Comparison of ENCODE assay signal across 24 mouse cellular contexts in genomic region chr11:75783799-75784198, GRCm38 (mm10). TPM values are rescaled to one million over a fixed set of nuclear protein-coding genes. Genes with fewer than 3 reads are reported as not detected.
DNase-seq lines count a peak whose midpoint lies in the region; ATAC-seq and TF ChIP-seq lines count a peak whose summit lies in the region.
"Had no signal": no experiment of that assay in that cellular context is flagged by ENCODE, and none has a peak within 500 bp of the region (broad histone marks: within the 10 kb centered on the region; RNA-seq: fewer than 3 reads in every experiment).

No protein-coding gene starts in this region.

- H3K36me3 ChIP-seq in midbrain, embryonic 11.5 days (ENCODE audit: control insufficient read depth, insufficient read depth, low read length), result no peaks in the 10 kb centered on the region
- H3K36me3 ChIP-seq in midbrain, embryonic 10.5 days, result no peaks in the 10 kb centered on the region
- no peaks in the 10 kb centered on the region for H3K36me3 ChIP-seq in myocyte (ENCODE audit: control insufficient read depth, insufficient read depth)
- H3K36me3 ChIP-seq: G1E had no signal

- no peak overlapping the region for H3ac ChIP-seq in myocyte (ENCODE audit: control insufficient read depth, insufficient read length)

- no peak overlapping the region for H3K4me3 ChIP-seq in midbrain, embryonic 11.5 days (ENCODE audit: low read depth, low read length)
- no peak overlapping the region for H3K4me3 ChIP-seq in midbrain, embryonic 10.5 days
- no peak overlapping the region for H3K4me3 ChIP-seq in myocyte

- TF ChIP-seq POLR2A in myocyte (IDR thresholded peaks at IDR 0.05; ENCODE audit: insufficient read length, low read depth), result no peak

- peak; percentile 37 for DNase-seq in midbrain, embryonic 11.5 days (ENCODE audit: low spot score, missing footprints)
- no peak for DNase-seq in midbrain, embryonic 10.5 days (ENCODE audit: low spot score)
- no peak for DNase-seq in c-Kit-positive CD71-positive TER-119-positive erythroid progenitor cells, embryonic 14.5 days (ENCODE audit: low spot score)
- no peak for DNase-seq in left cerebral cortex, adult 8-10 months (ENCODE audit: low spot score in 2 of 2)
- DNase-seq in right cerebral cortex, postnatal 25 days, result no peak
- DNase-seq: adrenal gland, adult 2 months; adrenal gland, adult 8-10 months; adrenal gland, postnatal 10 days; adrenal gland, postnatal 14 days; adrenal gland, postnatal 25 days; adrenal gland, postnatal 36 days; B cell, adult 2 months; cerebellum, adult 11 months; cerebellum, adult 11-12 months; cerebellum, adult 18-20 months had no signal

- no peak overlapping the region for H3K4me2 ChIP-seq in midbrain, embryonic 11.5 days
- H3K4me2 ChIP-seq in myocyte (ENCODE audit: low read depth), result no peak overlapping the region

- no peaks in the 10 kb centered on the region for H3K9me3 ChIP-seq in midbrain, embryonic 11.5 days (ENCODE audit: control insufficient read depth, low read length)
- no peaks in the 10 kb centered on the region for H3K9me3 ChIP-seq in midbrain, embryonic 10.5 days (replicated peaks)
- H3K9me3 ChIP-seq: G1E had no signal

- 88% methylated on average over 5 of the region's 5 CpGs for WGBS in midbrain, embryonic 11.5 days
- WGBS in midbrain, embryonic 10.5 days, result 87% methylated on average over 5 of the region's 5 CpGs

- H3K9ac ChIP-seq in midbrain, embryonic 11.5 days (ENCODE audit: low read length), result no peak overlapping the region

- H3K4me1 ChIP-seq in midbrain, embryonic 11.5 days (ENCODE audit: control insufficient read depth, insufficient read depth, low read length), result no peaks in the 10 kb centered on the region
- H3K4me1 ChIP-seq in midbrain, embryonic 10.5 days, result peaks cover 8% of the 10 kb centered on the region

- no peaks in the 10 kb centered on the region for H3K79me2 ChIP-seq in myocyte (ENCODE audit: control insufficient read depth, insufficient read depth)

- no peak overlapping the region for H3K27ac ChIP-seq in midbrain, embryonic 11.5 days (ENCODE audit: low read depth, low read length)
- H3K27ac ChIP-seq in midbrain, embryonic 10.5 days (replicated peaks), result no peak overlapping the region

- no peaks in the 10 kb centered on the region for H3K27me3 ChIP-seq in midbrain, embryonic 11.5 days (ENCODE audit: control insufficient read depth, insufficient read depth, low read length)
- H3K27me3 ChIP-seq in midbrain, embryonic 10.5 days (ENCODE audit: low read depth, poor library complexity, severe bottlenecking), result peaks cover 13% of the 10 kb centered on the region; the same call in 1 of the 2 replicates
- H3K27me3 ChIP-seq in myocyte (ENCODE audit: control insufficient read depth, insufficient read depth, insufficient read length), result peaks cover 16% of the 10 kb centered on the region
- H3K27me3 ChIP-seq: Patski had no signal

- no peak for ATAC-seq in midbrain, embryonic 11.5 days (ENCODE audit: low FRiP score)
- peak; percentile 61 for ATAC-seq in megakaryocyte progenitor cell, adult 5-6 weeks (replicated peaks; ENCODE audit: poor library complexity)
- peak; percentile 45 for ATAC-seq in megakaryocyte-erythroid progenitor cell, adult 5-6 weeks (replicated peaks; ENCODE audit: low FRiP score, low TSS enrichment, poor library complexity, severe bottlenecking)
- ATAC-seq: activated CD4-positive, CD25-positive, alpha-beta regulatory T cell, adult 4 months; CD4-positive, CD25-positive, alpha-beta regulatory T cell, adult 4 months; Patski had no signal

TF ChIP-seq in myocyte, 11 proteins besides CTCF, POLR2A, EP300 and RAD21:
- TF ChIP-seq SRF (IDR thresholded peaks at IDR 0.05; ENCODE audit: control insufficient read depth, insufficient read length, low read depth), result no peak
- no peak for TF ChIP-seq POLR2AphosphoS2 (IDR thresholded peaks at IDR 0.05; ENCODE audit: insufficient read length, low read depth)
- TF ChIP-seq MYOD1 (IDR thresholded peaks at IDR 0.05; ENCODE audit: control insufficient read depth in 1 of 3, insufficient read length in 2 of 3, low read depth in 2 of 3), result peak in 2 of 3 experiments; percentile 16 to 70
- TF ChIP-seq TCF12 (IDR thresholded peaks at IDR 0.05; ENCODE audit: insufficient read depth, poor library complexity, severe bottlenecking), result no peak
- TF ChIP-seq CEBPB (IDR thresholded peaks at IDR 0.05; ENCODE audit: insufficient read depth, poor library complexity, severe bottlenecking), result no peak
- peak in 2 of 3 experiments; percentile 23 to 83 for TF ChIP-seq MYOG (IDR thresholded peaks at IDR 0.05; ENCODE audit: control insufficient read depth in 1 of 3, insufficient read depth in 1 of 3, insufficient read length in 2 of 3, low read depth in 2 of 3)
- no peak for TF ChIP-seq TCF3 (IDR thresholded peaks at IDR 0.05; ENCODE audit: insufficient read length, low read depth)
- no peak for TF ChIP-seq MAX (IDR thresholded peaks at IDR 0.05; ENCODE audit: low read depth)
TF ChIP-seq in myocyte: peak in this region for 2.

RNA-seq across cellular contexts. Expression of gene Doc2b, which starts 12.1 kb away (rescaled TPM):
- polyA plus RNA-seq in midbrain, embryonic 11.5 days (2014; fragmentation: Nextera tagmentation; extraction: Ambion mirVana), result 0.58 and 0.68 TPM in 2 replicates
- polyA plus RNA-seq in midbrain, embryonic 10.5 days (2016; fragmentation: Nextera tagmentation; extraction: Ambion mirVana), result 0.46 and 0.57 TPM in 2 replicates
- total RNA-seq in megakaryocyte progenitor cell, adult 5-6 weeks (2015), result not detected in 2 replicates
- not detected in 2 replicates for total RNA-seq in megakaryocyte progenitor cell, adult 5-6 weeks (2017)
- not detected in 2 replicates for total RNA-seq in megakaryocyte-erythroid progenitor cell, adult 5-6 weeks (2014; fragmentation: Nextera tagmentation)
- not detected in 2 replicates for total RNA-seq in megakaryocyte-erythroid progenitor cell, adult 5-6 weeks (2017)
- 0.10 TPM for polyA plus RNA-seq in myocyte (2012; fragmentation: generic; extraction: Trizol)
- total RNA-seq in left cerebral cortex, adult 8-10 months (2022), result 10 to 100 TPM; 21.7 to 32.6 (median 24.1) TPM
- total RNA-seq: CH12.LX, G1E, MEL had no signal
- polyA plus RNA-seq: activated CD4-positive, CD25-positive, alpha-beta regulatory T cell, adult 4 months; CD4-positive, CD25-positive, alpha-beta regulatory T cell, adult 4 months; G1E had no signal

RNA-seq across cellular contexts. Expression of gene Ywhae, which starts 51.1 kb away (rescaled TPM):
- polyA plus RNA-seq in midbrain, embryonic 11.5 days (2014; fragmentation: Nextera tagmentation; extraction: Ambion mirVana), result 1,665 and 1,827 TPM in 2 replicates
- polyA plus RNA-seq in midbrain, embryonic 10.5 days (2016; fragmentation: Nextera tagmentation; extraction: Ambion mirVana), result 1,400 and 1,401 TPM in 2 replicates
- total RNA-seq in megakaryocyte progenitor cell, adult 5-6 weeks (2015), result 610 and 625 TPM in 2 replicates
- 325 and 442 TPM in 2 replicates for total RNA-seq in megakaryocyte progenitor cell, adult 5-6 weeks (2017)
- 346 and 395 TPM in 2 replicates for total RNA-seq in megakaryocyte-erythroid progenitor cell, adult 5-6 weeks (2014; fragmentation: Nextera tagmentation)
- 314 and 400 TPM in 2 replicates for total RNA-seq in megakaryocyte-erythroid progenitor cell, adult 5-6 weeks (2017)
- polyA plus RNA-seq in myocyte (2012; fragmentation: generic; extraction: Trizol), result 612 TPM
- total RNA-seq in left cerebral cortex, adult 8-10 months (2022), result 1,000 to 10,000 TPM; 1,072 to 1,190 (median 1,127) TPM

Comparison
In these comparisons a context has a peak if more than half of its experiments do, and no peak if none do; other contexts are left out.
1. RNA of gene Doc2b, which starts 12.1 kb away (total RNA-seq): 21.7 to 32.6 TPM in left cerebral cortex, adult 8-10 months; not detected in megakaryocyte progenitor cell, adult 5-6 weeks and not detected in megakaryocyte-erythroid progenitor cell, adult 5-6 weeks; every median in the first group is over 10 times any median in the second.